Mouse (Mus musculus) CD4-positive, CD25-positive, alpha-beta regulatory T cell, adult 2 months (primary cell): ENCODE data around the gene Ivns1abp.
"Not testable (repeated sequence)": the region's sequence is repeated elsewhere in the genome, so short reads cannot be mapped to it uniquely, and the experiment has no call there.

ENCODE experiments used
- DNase-seq: peaks from one replicate; pipeline ENCODE4 v3.0.0-alpha.2; 2012; ENCODE audit warnings: low read depth, low spot score

The Ivns1abp gene

DNA sequence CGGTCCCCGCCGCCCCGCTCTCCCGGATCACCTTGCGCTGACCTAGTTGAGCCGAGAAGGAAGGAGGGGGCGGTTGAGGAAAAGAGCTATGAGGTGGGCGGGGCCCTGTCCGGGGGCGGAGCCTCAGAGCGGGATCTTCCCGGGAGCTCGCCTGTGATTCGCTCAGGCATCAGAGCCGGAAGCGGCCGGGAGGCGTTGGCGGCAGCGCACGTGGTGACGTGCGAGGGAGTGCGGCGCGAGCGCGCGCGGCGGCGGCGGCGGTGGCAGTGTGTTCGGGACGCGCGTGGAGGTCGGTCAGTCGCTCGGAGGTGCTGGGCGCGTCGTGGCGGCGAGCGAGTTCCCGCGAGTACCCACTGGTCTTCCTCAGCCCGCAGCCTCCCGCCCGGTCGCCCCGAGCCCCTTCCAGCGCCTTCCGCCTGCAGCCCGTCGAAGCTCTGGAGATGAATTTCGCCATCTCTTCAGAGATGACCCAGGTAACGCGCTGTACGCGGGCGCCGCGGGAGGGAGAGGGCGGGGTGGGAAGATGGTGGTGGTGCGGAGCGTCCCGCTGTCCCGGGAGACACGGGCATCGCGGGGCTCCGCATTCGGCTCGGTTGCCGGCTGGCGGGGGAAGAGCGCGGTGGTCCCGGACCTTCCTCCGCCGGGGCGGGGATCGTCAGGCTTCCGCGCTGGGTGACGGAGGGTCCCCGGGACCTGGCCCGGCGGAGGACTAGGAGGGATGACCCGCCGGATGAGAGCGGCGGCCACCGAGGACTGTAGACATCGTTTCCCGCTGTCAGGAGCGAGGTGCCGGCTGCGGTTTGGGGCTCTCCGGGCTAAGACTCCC, at the start of gene Ivns1abp:
Gene Ivns1abp (plus strand): TSS at position 195 of the 826 bp plus-strand sequence.
- DNase-seq, result peak; percentile 99

DNA sequence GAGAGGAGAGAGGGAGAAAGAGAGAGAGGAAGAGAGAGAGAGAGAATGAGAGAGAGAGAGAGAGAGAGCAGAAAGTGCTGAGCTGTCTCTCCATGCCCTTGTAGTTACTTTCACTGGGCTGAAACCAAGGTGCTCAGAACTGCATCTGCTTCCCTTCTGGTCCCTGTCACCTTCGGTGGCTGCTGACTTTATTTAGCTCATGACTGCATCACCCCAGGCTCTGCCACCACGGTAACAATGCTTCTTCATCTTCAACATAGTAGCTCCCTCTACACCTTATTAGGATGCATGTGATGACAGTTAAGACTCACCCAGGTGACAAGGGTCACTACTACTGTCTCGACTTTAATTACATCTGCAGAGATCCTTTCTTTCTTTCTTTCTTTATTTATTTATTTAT, 48.8 kb upstream of the Ivns1abp start:
- no peak for DNase-seq

DNA sequence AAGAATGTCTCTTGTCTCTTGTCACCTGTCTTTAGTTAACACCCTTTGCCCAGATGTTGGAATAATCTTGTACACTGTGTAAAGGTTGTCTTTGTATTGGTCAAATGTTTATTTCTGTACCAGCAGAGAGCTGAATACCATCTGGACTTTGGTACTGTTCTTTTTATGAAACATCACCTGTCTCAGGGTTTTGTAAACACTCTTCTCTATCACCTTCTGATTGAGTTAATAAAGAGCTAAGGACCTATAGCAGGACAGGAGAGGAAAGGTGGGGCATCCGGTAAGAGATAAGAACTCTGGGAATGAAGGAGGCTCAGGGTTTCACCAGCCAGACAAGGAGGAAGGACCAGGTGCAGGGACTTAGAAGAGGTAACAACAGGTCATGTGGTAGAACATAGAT, 47.7 kb upstream of the Ivns1abp start:
- no peak for DNase-seq

DNA sequence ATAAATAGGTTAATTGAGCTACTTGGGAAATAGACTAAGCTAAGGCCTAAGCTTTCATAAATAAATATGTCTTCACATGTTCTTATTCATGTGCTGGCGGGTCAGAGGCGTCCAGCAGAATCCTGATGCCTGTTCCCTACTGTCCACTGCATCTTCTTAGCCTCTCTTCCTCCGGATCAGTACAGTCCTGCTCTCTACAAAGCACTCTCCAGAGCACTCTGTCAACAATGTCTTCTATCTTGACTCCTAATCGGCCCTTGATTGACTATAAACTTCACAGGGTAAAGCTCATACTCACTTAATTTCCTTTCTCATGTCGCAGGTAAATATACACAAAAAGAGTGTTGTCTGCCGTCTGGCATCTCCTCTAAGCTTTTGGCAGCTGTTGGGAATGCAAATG, 47.3 kb upstream of the Ivns1abp start:
- DNase-seq, result no peak

DNA sequence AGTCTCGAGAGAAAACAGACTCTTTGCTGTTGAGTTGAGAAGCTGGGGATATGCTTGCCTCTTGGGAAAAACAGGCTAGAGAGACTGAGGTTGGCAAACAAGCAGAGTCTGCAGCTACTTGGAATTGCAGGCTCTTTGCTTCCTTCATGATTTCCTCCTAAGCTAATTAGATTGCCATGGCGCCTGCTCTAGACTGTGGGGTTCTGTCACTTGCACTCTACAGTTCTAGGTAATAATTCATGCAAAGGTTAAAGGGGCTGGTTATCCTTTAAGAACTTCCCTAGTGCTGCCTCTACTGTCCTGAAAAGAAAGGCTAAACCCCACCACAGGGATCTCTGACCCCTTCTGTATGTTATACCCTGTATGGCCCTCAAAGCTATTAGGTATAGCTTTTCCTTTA, 46.7 kb upstream of the Ivns1abp start:
- DNase-seq, result no peak

DNA sequence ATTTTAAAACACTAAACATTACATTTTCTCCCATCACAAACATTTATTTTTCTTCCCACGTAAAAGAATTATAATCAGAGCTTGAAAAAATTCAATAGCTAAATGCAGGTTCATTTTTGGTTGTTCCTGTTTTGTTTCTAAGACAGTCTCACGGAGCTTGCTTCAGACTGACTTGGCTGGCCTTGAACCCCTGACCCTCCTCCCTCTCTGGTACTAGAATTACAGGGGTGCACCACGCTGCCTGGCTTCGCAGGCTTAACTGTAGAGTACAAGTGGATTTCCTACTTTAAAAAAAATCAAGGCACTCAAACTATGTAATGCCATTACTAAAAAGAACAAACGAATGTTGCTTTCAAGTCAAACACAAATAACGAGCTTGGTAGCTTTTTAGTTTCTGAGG, 42.8 kb upstream of the Ivns1abp start:
- no peak for DNase-seq

DNA sequence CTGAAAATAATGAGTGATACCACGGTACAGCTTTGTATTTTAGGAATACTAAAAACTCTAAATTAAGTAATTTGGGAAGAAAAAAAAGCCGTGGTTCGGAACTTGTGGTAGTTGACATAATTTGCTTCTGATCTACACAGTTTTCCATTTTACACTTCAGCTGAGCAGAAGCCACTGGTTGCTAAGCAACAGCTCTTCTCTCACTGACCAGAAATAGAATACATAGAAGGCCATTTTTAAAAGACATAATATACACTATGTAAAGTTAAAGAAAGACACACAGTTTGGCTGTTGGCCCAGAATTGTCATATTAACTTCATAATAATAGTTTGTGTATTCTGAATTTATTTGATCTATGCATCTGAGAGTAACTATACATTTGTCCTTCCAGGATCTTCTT, 42.4 kb upstream of the Ivns1abp start:
- DNase-seq, result no peak

DNA sequence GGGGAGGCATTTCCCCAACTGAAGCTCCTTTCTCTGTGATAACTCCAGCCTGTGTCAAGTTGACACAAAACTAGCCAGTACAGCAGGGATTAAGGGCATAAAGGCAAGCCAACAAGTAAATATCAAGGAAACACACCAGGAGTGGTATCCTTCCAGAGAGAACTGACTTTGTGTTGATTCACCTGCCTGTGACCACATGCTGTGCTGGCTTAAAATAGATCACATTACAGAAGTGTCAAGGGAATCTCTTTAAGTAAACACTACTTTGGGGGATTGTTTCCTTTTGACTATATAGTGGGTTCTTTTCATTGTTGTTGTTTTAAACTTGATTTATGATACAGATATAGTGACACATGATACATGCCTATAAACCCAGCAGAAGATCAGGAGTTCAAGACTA, 41.0 kb upstream of the Ivns1abp start:
- DNase-seq, result no peak

DNA sequence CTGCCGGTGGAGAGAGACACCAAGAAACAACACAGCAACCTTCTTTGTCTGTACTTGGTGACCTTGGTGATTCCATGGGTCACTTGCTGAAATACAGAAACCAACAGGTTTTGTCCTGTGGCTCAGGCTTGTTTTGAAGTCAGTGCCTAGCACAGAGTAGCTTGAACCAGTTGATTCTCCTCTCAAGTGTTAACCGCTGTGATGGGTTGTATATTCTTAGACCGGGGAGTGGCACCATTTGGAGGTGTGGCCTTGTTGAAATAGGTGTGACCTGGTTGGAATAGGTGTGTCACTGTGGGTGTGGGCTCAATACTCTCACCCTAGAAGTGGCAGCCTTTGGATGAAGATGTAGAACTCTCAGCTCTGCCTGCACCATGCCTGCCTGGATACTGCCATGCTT, 39.3 kb upstream of the Ivns1abp start:
- not testable (repeated sequence) for DNase-seq

DNA sequence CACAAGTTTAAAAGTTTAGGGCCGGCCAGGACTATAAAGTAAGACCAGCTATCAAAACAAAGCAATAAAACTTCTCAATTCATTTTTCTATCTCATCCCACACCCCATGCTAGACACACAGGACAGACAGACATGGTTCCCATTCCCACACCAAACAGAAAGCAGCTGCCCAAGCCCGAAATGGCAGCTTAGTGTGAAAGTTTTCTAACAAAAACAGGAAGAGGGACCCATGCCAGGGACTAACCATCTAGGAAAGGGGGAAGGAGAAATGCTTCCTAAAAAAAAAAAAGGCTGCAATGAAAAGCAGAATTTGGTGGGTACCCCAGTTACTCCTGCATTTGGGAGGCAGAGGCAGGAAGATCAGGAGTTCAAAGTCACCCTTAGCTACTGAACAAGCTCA, 37.2 kb upstream of the Ivns1abp start:
- DNase-seq, result no peak

DNA sequence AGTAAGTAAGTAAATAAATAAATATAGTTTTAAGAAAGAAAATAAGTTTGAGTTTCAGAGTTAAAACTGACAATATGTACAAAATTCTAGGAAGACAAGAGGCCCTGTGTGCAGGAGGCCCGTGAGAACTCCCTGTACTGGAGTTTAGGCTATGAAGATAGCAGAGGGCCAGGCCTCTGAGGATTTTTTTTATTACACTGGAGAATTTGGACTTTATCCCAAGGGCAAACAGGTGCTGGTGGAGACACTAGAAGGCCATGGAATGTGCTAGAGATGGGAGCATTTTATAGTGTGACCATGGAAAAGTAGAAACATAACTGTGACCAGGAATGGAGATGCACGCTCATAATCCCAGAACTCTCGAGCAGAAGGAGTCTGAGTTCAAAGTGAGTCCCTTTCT, 36.5 kb upstream of the Ivns1abp start:
- DNase-seq, result no peak

DNA sequence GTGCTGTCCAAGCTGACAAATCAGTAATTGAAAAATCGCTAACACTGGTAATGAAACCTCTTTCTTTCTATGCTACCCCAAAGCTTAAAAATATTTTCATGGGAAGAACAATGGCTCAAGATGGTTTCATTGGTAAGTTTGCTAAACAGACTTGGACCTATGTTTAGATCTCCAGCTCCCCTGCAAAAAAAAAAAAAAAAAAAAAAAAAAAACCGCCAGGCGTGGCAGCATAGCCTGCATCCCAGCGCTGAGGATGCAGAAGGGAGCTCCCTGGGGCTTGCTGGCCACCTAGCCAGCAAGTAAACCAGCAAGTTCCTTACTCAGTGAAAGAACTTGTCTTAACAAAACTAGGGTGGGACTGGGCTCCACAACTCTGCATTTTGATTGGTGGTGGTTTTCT, 35.8 kb upstream of the Ivns1abp start:
- no peak for DNase-seq

DNA sequence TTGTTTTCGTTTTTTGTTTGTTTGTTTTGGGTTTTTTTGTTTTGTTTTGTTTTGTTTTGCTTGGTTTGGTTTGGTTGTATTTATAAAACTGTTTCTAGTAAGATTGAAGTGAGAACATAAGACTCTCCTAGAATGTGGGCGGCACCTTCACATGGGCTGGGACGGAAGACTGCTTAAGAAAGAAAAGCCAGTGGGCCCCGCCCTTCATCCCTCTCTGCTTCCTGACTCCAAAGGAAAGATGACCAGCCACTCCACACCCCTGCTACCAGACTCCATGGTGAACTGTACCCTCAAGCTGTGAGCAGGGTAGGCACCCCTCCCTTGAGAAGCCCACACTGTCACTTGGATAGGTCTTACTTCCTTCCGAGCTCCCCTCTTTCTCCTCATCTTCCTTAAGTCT, 33.8 kb upstream of the Ivns1abp start:
- no peak for DNase-seq

DNA sequence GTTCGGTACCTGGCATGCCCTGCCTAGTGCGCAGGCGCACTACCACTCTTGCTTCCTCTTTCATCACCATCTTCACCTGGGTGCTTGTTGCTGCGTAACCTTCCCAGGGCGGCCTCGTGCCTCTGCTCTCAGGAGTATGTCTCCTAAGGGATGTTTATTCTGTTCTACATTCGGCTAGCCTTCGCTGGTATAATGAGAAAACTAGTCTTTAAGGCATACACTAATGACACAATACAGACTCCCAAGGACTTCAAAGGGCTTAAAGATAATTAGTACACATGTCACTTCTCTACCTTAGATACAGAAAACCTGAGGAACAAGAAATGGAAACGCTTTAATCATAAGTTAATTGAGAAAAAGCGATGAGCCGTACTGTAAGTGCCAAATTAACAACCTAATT, 32.9 kb upstream of the Ivns1abp start:
- DNase-seq, result no peak

DNA sequence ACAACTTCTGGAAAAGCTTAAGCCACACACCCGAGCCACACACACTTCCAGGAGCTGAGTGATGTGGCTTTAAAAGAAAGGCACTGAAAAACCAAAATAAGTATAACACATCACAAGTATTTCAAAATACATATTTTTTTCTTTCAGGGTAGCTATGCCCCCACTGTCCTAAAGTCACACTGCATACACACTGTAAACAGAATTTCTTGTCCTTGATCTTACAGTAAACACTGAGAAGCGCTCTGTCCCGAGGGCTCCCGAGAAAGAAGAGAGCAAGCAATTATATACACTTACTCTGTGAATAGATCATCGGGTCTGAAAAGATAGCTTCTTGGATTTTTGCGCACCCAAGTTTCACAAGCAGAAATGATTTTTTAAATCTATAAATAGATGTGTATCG, 25.0 kb upstream of the Ivns1abp start:
- no peak for DNase-seq

DNA sequence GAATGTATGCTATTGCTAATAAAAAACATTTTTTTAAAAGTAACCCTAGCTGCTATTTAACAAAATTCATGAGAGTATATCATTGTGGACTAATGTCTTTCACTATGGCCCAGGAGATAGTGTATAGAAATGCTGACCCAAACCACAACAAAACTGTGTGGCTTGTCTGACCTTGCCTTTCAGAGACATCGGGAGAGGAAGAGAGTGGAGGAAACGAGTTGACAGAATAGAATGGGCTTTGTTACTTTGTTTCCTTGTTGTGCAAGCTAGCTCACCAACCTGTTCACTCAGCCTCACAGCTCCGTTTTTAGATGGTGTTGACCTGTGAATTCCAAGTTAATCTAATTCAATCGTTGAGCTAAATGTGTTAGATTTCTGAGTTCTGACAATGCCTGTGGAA, 23.9 kb upstream of the Ivns1abp start:
- DNase-seq, result no peak

DNA sequence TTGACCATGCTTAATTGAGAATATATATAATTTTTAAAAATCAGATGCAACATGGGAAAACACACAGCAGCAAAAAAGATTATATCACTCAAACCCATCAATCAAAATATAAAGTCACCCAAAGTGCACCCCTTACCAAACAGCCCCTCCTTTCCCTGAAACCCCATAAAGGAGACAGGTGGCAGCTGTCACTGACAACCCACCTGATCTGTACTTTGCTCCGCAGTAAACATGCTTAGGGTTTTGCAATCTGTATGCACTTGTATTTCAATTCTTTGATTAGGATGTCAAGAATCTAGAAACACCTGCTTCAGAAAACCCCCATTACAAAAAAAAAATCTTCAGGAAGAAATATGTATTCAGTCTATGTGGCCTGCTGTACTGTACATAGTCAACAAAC, 18.9 kb upstream of the Ivns1abp start:
- no peak for DNase-seq

DNA sequence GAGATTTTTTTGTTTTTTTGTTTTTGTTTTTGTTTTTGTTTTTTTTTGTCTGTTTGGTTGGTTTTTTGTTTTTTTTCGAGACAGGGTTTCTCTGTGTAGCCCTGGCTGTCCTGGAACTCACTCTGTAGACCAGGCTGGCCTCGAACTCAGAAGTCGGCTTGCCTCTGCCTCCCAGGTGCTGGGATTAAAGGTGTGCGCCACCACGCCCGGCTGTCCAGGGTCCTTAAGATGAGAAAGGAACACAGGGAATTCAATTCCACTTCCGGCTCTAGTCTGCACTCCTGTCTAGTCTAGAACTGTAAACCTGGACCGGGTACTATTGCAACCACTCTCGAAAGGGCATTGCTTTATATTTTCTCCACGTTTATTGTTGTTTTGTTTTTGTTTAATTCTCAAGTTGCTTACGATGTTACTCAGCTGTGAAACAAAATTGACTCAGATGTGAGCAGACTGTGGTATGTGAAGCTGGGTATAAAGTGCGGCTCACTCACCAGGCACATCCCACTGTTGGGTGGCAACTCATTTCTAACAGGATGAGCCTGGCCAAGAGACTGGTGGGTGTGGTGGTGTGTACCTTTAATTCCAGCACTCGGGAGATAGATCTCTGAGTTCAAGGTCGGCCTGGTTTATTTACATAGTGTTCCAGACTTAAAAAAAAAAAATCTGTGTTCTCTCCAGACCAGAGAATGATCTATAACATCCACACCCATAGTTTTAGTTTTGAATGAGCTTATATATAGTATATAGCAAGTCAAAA, 15.8 kb upstream of the Ivns1abp start:
- no peak for DNase-seq

DNA sequence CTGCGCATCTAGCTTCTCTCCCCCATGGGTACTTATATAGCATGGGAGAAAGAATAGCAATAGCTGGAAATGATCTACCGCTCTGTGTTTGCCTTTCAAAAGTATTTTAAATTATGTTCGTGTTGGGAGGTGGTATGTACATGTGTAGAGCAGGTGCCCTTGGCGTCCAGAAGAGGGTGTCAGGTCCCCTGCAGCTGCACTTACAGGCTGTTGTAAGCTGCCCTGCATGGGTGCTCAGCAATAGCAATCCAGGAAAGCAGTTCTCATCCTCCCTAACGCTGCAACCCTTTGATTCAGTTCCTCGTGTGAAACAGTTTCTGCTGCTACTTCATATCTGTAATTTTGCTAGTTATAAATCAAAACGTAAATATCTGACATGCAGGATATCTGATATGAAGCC, 14.7 kb upstream of the Ivns1abp start:
- no peak for DNase-seq

DNA sequence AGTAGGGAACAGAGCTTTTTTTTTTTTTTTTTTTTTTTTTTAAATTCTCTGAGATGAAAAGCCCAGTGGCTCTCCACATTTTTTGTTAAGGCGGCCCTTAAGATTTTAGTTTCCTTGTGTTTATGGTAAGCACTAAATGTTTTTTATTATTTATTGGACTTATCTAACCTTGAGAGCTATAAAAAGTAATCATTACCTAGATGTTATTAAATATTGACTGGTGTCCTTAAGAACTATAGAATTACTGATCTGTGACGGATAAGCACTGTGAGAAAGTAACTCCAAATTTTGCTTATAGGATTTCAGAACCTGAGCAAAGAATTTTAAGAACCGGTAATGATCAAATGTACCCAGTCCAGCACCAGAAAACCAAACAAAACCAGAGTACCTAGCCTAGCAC, 11.5 kb upstream of the Ivns1abp start:
- no peak for DNase-seq

DNA sequence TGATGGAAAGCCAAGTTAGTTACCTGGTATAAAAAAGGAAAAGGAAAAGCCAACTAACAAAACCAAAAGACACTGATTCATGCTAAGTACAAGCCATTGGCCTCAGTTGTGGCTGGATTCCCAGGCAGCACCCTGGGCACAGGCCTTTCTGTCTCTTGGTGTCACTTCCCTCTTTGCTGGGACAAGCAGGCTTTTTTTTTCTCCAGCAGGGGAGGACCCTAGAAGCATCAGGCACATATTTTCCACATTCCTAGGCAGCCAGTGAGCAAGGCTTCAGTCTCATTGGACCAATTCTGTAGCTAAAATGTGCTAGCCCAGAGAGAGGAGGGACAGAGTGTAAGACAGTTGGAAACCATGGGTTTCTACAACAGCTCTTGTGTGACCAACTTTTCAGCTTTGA, 6.0 kb upstream of the Ivns1abp start:
- DNase-seq, result no peak

DNA sequence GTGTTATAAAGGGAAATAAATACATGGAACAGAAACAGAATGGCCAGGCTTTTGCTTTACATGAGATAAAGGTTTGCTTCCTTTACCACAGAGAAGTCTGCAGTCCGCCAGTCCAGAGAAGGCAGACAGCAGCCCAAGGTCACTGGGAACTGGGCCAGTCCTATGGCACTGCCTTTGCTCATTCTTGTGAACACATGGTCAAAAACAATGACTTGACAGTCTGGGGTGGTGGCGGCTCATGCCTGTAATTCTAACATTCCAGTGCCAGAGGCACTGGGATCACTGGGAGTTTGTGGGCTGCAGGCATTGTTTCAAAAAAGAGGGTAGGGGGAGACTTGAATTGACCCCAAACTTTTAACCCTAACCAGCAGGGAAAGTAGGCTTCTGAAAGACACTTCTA, 5.3 kb upstream of the Ivns1abp start:
- DNase-seq, result no peak

DNA sequence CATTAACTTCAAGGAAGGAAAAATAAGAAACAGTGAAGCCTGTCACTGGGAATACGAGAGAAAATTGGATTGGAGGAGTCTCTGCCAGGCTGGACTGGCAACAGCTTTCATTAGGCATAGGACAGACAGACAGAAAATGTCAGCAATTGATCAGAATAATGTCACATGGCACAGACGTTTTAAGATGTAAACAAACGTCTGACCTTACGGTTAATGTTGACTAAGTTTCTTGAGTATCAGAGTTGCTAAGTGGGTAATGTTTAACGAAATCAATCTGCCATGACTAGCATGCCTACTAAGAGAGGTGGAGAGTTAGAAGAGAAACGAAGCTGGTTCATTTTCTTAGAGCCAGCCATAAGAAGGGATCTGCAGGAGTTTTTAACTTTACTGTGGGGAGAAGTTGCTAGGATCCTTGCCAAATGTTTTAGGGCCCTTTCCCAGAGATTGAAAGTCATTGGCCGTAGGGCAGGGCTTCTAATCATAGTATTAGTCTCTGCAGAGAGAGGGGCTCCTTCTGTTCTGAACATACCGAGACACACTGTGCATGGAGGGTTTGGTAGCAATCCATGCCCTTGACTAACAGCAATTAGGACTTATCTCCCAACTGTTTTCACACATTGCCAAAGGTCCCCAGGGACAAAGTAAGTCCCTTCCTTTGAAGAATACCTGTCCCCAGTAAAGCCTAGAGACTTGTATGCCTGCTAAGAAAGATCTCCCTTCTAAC, 2.8 kb upstream of the Ivns1abp start:
- no peak for DNase-seq
